Mouse (Mus musculus): Measurements from ENCODE around the gene Vmn2r9.
A peak's percentile ranks its signal among the peaks of the same experiment; 100 is the strongest.
"Not testable (repeated sequence)": the region's sequence is repeated elsewhere in the genome, so short reads cannot be mapped to it uniquely, and the experiment has no call there.

Gene Vmn2r9

GRCm38 (mm10) chr5:108852501-108852900 lies at the start of gene Vmn2r9:
TSS of gene Vmn2r9 (minus strand) at chr5:108852601.
- not testable (repeated sequence) for DNase-seq (ENCODE audit: low spot score)

GRCm38 (mm10) chr5:108866746-108867145 lies 14.3 kb upstream of the Vmn2r9 start:
- peak; percentile 1 for DNase-seq (ENCODE audit: low spot score)

- no peak for DNase-seq (ENCODE audit: low spot score)
Observed at GRCm38 (mm10) chr5:108849466-108849865, 2.9 kb downstream of the Vmn2r9 start.

GRCm38 (mm10) chr5:108836156-108836555 lies 16.2 kb downstream of the Vmn2r9 start:
- DNase-seq (ENCODE audit: low spot score) = no peak

- DNase-seq (ENCODE audit: low spot score) = no peak
Observed at GRCm38 (mm10) chr5:108823276-108823675, 29.1 kb downstream of the Vmn2r9 start.

GRCm38 (mm10) chr5:108808750-108809149 lies 43.7 kb downstream of the Vmn2r9 start, which contains the start of gene Vmn2r8:
TSS of gene Vmn2r8 (minus strand) at chr5:108808850.
- not testable (repeated sequence) for DNase-seq (ENCODE audit: low spot score)

- DNase-seq (ENCODE audit: low spot score) = no peak
Observed at GRCm38 (mm10) chr5:108803646-108804045, 48.8 kb downstream of the Vmn2r9 start.

GRCm38 (mm10) chr5:108795263-108795662 lies 57.1 kb downstream of the Vmn2r9 start, which contains the start of gene Tmed11:
TSS of gene Tmed11 (minus strand) at chr5:108795363.
- DNase-seq (ENCODE audit: low spot score) = not testable (repeated sequence)

- peak; percentile 4 for DNase-seq (ENCODE audit: low spot score)
Observed at GRCm38 (mm10) chr5:108790385-108790784, 62.0 kb downstream of the Vmn2r9 start.
